Mouse (Mus musculus) megakaryocyte, embryonic 14.5 days (primary cell): ENCODE measurements around the gene Ccdc186.

Experiments used
- FLI1 ChIP-seq: IDR thresholded peaks from 2 replicates; pipeline ENCODE4 v1.6.1; 2012; ENCODE audit warnings: low read length, inconsistent platforms, mixed read lengths
- GATA1 ChIP-seq: IDR thresholded peaks from 3 replicates; pipeline ENCODE4 v1.6.1; 2012; ENCODE audit warnings: mixed read lengths, low read length, inconsistent platforms, borderline replicate concordance

GRCm38 (mm10) chr19:56835340-56835739 is 13.3 kb upstream of the Ccdc186 start:
- TF ChIP-seq GATA1 (no peak), FLI1 (no peak)
